Mouse (Mus musculus): ENCODE data around the gene Erlin1.

DNA sequence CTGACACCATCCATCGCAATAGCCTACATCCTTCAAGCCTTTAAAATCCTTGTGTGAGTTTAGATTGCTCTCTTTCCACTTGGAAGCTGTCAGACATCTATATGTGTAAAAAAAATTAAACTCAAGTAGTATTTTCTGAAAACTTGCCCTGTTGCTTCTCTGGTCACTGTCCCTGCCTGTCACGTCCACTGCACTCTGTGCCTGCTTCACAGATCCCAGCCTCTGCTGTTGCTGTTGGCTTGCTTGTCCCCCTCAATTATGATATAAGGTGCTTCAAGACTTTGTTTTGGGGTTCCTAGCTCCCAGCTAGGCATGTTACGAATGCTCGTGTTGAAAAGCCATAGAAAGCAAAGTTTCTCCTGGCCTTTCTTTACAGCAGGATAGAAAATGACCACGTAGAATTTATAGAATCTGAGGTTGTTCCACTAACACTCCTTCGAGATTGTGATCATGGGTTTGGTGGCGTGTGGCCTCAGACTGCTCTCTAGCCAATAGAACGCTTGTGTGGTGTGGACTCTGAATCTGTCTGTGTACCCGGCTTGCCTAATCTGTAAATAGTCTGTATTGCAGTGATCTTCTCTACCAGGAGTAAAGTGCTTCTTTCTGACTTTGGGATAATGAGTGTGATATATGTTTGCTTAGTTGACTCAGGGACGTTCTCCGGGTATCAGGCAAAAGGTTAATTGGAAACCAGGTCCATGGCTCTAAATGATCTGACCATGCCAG lies 70.6 kb downstream of the Erlin1 start:
- no peak for TF ChIP-seq CTCF (conservative IDR thresholded peaks at IDR 0.05; ENCODE audit: low read length)
- no peak for TF ChIP-seq NANOG (IDR thresholded peaks at IDR 0.05; ENCODE audit: borderline replicate concordance, low read length)

Measured in E14TG2a.4 (cell line).